Mouse (Mus musculus) kidney, adult 2 months (tissue): ENCODE measurements around the gene Gm44596.

Experiments used
- CTCF ChIP-seq: fragments of 200-500 bp; conservative IDR thresholded peaks from 2 replicates; pipeline ENCODE4 v1.5.1; 2011; ENCODE audit warnings: low read depth, mild to moderate bottlenecking, control low read depth, low read length, moderate library complexity, mixed read lengths; ENCODE audit not compliant: insufficient read depth, insufficient read length
- POLR2A ChIP-seq: fragments of 200-500 bp; IDR thresholded peaks from one replicate; pipeline ENCODE4 v1.6.1; 2011; ENCODE audit warnings: low read depth, low read length, control low read depth

- TF ChIP-seq CTCF (no peak), POLR2A (no peak)
Measured at GRCm38 (mm10) chr6:128361901-128362300, 13.4 kb upstream of the Gm44596 start.
